Mouse (Mus musculus) testis, adult 2 months (tissue): ENCODE measurements around the gene Socs2.

Experiments
- CTCF ChIP-seq: fragments of 200-500 bp; IDR thresholded peaks from 2 replicates; pipeline ENCODE4 v1.5.1; 2012; ENCODE audit warnings: low read depth, mild to moderate bottlenecking, inconsistent platforms, low read length, moderate library complexity; ENCODE audit not compliant: control insufficient read depth, insufficient read depth, insufficient replicate concordance
- POLR2A ChIP-seq: fragments of 200-500 bp; IDR thresholded peaks from 2 replicates; pipeline ENCODE4 v1.6.1; 2012; ENCODE audit warnings: low read depth, mild to moderate bottlenecking, inconsistent platforms, low read length, moderate library complexity; ENCODE audit not compliant: control insufficient read depth

GRCm38 (mm10) chr10:95386527-95386926 lies 30.5 kb downstream of the Socs2 start:
- TF ChIP-seq CTCF (no peak), POLR2A (no peak)
